15 mouse cellular contexts compared by ENCODE assay signal in genomic region chr3:138499854-138500740, GRCm38 (mm10). TPM values are rescaled to one million over a fixed set of nuclear protein-coding genes. Genes with fewer than 3 reads are reported as not detected.
DNase-seq lines count a peak whose midpoint lies in the region; ATAC-seq lines count a peak whose summit lies in the region.
"Had no signal": no experiment of that assay in that cellular context is flagged by ENCODE, and none has a peak within 500 bp of the region (broad histone marks: within the 10 kb centered on the region; RNA-seq: fewer than 3 reads in every experiment).

No protein-coding gene starts in this region.

- 15% methylated on average over 15 of the region's 15 CpGs for WGBS in hindbrain, embryonic 15.5 days
- WGBS in midbrain, embryonic 16.5 days = 13% methylated on average over 15 of the region's 15 CpGs
- WGBS in kidney, embryonic 15.5 days = 43% methylated on average over 15 of the region's 15 CpGs

- H3K27me3 ChIP-seq in hindbrain, embryonic 15.5 days = no peaks in the 10 kb centered on the region
- H3K27me3 ChIP-seq in midbrain, embryonic 16.5 days (ENCODE audit: control insufficient read depth, insufficient read depth, low read depth, low read length) = no peaks in the 10 kb centered on the region
- H3K27me3 ChIP-seq in kidney, embryonic 15.5 days = no peaks in the 10 kb centered on the region

- no peak for ATAC-seq in hindbrain, embryonic 15.5 days (ENCODE audit: low FRiP score, low read depth)
- ATAC-seq in midbrain, embryonic 16.5 days = 0 out of 2 replicates have a peak, but pooled peaks have one; percentile 36
- no peak for ATAC-seq in kidney, embryonic 15.5 days (replicated peaks; ENCODE audit: low FRiP score)
- ATAC-seq: activated CD4-positive, CD25-positive, alpha-beta regulatory T cell, adult 4 months; forebrain, postnatal 0 days; intestine, embryonic 16.5 days had no signal

- intact Hi-C loops in heart, postnatal 25 days (cut with DNase I) = loop anchor here (10.0 kb wide), 1 partner anchor 405 kb away; no protein-coding TSS in a partner anchor

- peak; percentile 65 for DNase-seq in heart, adult 11 months
- DNase-seq in heart, postnatal 25 days (ENCODE audit: low spot score) = no peak
- DNase-seq in retina, postnatal 1 day = peak; percentile 40
- DNase-seq in adrenal gland, postnatal 25 days = no peak
- no peak for DNase-seq in right cerebral cortex, postnatal 25 days
- DNase-seq: cerebellum, postnatal 25 days; forebrain, postnatal 0 days; kidney, postnatal 25 days; liver; lung, embryonic 14.5 days had no signal

- H3K4me3 ChIP-seq in hindbrain, embryonic 15.5 days = no peak overlapping the region
- 0 out of 2 replicates have a peak overlapping the region, but pooled peaks have one; percentile 2 for H3K4me3 ChIP-seq in midbrain, embryonic 16.5 days (ENCODE audit: low read depth, low read length)
- H3K4me3 ChIP-seq in kidney, embryonic 15.5 days (replicated peaks) = no peak overlapping the region

- H3K4me1 ChIP-seq in hindbrain, embryonic 15.5 days (replicated peaks) = peaks cover 7% of the 10 kb centered on the region
- H3K4me1 ChIP-seq in midbrain, embryonic 16.5 days (ENCODE audit: control insufficient read depth, insufficient read depth, low read length) = peaks cover 5% of the 10 kb centered on the region
- peaks cover 8% of the 10 kb centered on the region; the same call in 1 of the 2 replicates for H3K4me1 ChIP-seq in kidney, embryonic 15.5 days

- H3K9me3 ChIP-seq in hindbrain, embryonic 15.5 days = no peaks in the 10 kb centered on the region
- no peaks in the 10 kb centered on the region for H3K9me3 ChIP-seq in midbrain, embryonic 16.5 days (replicated peaks; ENCODE audit: control insufficient read depth, low read length, poor library complexity, severe bottlenecking)
- no peaks in the 10 kb centered on the region for H3K9me3 ChIP-seq in kidney, embryonic 15.5 days (replicated peaks)

- no peaks in the 10 kb centered on the region for H3K36me3 ChIP-seq in hindbrain, embryonic 15.5 days
- H3K36me3 ChIP-seq in midbrain, embryonic 16.5 days (ENCODE audit: control insufficient read depth, insufficient read depth, low read length) = no peaks in the 10 kb centered on the region
- H3K36me3 ChIP-seq in kidney, embryonic 15.5 days = no peaks in the 10 kb centered on the region

- peak overlapping the region; percentile 18 for H3K4me2 ChIP-seq in hindbrain, embryonic 15.5 days
- H3K4me2 ChIP-seq in midbrain, embryonic 16.5 days (ENCODE audit: low read length) = peak overlapping the region; percentile 26; the same call in 1 of the 2 replicates
- no peak overlapping the region for H3K4me2 ChIP-seq in kidney, embryonic 15.5 days
- H3K4me2 ChIP-seq: lung, embryonic 14.5 days had no signal

- H3K9ac ChIP-seq in hindbrain, embryonic 15.5 days = no peak overlapping the region
- H3K9ac ChIP-seq in midbrain, embryonic 16.5 days (ENCODE audit: low read depth, low read length) = no peak overlapping the region
- H3K9ac ChIP-seq in kidney, embryonic 15.5 days = no peak overlapping the region
- H3K9ac ChIP-seq: forebrain, postnatal 0 days; lung, embryonic 14.5 days had no signal

- H3K27ac ChIP-seq in hindbrain, embryonic 15.5 days (replicated peaks) = no peak overlapping the region
- H3K27ac ChIP-seq in midbrain, embryonic 16.5 days (ENCODE audit: low read length) = no peak overlapping the region
- no peak overlapping the region for H3K27ac ChIP-seq in kidney, embryonic 15.5 days

RNA-seq across cellular contexts. Expression of gene Metap1, which starts 10.8 kb away (rescaled TPM):
- 10 to 100 TPM; 36.7 to 39.3 TPM for total RNA-seq in heart, postnatal 25 days (2021)
- polyA plus RNA-seq in hindbrain, embryonic 15.5 days (2015; fragmentation: Nextera tagmentation; extraction: Ambion mirVana) = 44.8 and 46.2 TPM in 2 replicates
- polyA plus RNA-seq in midbrain, embryonic 16.5 days (2015; fragmentation: Nextera tagmentation; extraction: Ambion mirVana) = 49.2 and 50.2 TPM in 2 replicates
- 61.0 and 63.3 TPM in 2 replicates for total RNA-seq in adrenal gland, postnatal 25 days (2021)
- polyA plus RNA-seq in kidney, embryonic 15.5 days (2015; fragmentation: Nextera tagmentation; extraction: Ambion mirVana) = 46.1 and 47.3 TPM in 2 replicates

RNA-seq across cellular contexts. Expression of gene Eif4e, which starts 25.9 kb away (rescaled TPM):
- total RNA-seq in heart, postnatal 25 days (2021) = 100 to 1,000 TPM; 171 to 172 TPM
- polyA plus RNA-seq in hindbrain, embryonic 15.5 days (2015; fragmentation: Nextera tagmentation; extraction: Ambion mirVana) = 351 and 363 TPM in 2 replicates
- polyA plus RNA-seq in midbrain, embryonic 16.5 days (2015; fragmentation: Nextera tagmentation; extraction: Ambion mirVana) = 352 and 365 TPM in 2 replicates
- total RNA-seq in adrenal gland, postnatal 25 days (2021) = 168 and 178 TPM in 2 replicates
- polyA plus RNA-seq in kidney, embryonic 15.5 days (2015; fragmentation: Nextera tagmentation; extraction: Ambion mirVana) = 356 and 375 TPM in 2 replicates

RNA-seq across cellular contexts. Expression of gene Adh5, which starts 57.2 kb away (rescaled TPM):
- total RNA-seq in heart, postnatal 25 days (2021) = 10 to 100 TPM; 89.9 to 90.2 TPM
- polyA plus RNA-seq in hindbrain, embryonic 15.5 days (2015; fragmentation: Nextera tagmentation; extraction: Ambion mirVana) = 186 and 189 TPM in 2 replicates
- polyA plus RNA-seq in midbrain, embryonic 16.5 days (2015; fragmentation: Nextera tagmentation; extraction: Ambion mirVana) = 192 and 203 TPM in 2 replicates
- 164 and 196 TPM in 2 replicates for total RNA-seq in adrenal gland, postnatal 25 days (2021)
- 236 and 242 TPM in 2 replicates for polyA plus RNA-seq in kidney, embryonic 15.5 days (2015; fragmentation: Nextera tagmentation; extraction: Ambion mirVana)

Comparison
In these comparisons a context has a peak if more than half of its experiments do, and no peak if none do; other contexts are left out.
1. DNase-seq: peak in heart, adult 11 months (single experiment) and retina, postnatal 1 day (single experiment); none in heart, postnatal 25 days (single experiment), adrenal gland, postnatal 25 days (single experiment) and right cerebral cortex, postnatal 25 days (single experiment).